Mouse (Mus musculus) c-Kit-positive CD71-negative TER-119-negative erythroid progenitor cells, embryonic 14.5 days (primary cell): ENCODE measurements around the gene Map7.

Experiments
- DNase-seq: peaks from one replicate; pipeline ENCODE4 v3.0.0-alpha.2; 2013; ENCODE audit warnings: low read depth

Map7 gene

GRCm38 (mm10) chr10:20153507-20153906, 5.2 kb downstream of the Map7 start:
- DNase-seq, result no peak

DNA sequence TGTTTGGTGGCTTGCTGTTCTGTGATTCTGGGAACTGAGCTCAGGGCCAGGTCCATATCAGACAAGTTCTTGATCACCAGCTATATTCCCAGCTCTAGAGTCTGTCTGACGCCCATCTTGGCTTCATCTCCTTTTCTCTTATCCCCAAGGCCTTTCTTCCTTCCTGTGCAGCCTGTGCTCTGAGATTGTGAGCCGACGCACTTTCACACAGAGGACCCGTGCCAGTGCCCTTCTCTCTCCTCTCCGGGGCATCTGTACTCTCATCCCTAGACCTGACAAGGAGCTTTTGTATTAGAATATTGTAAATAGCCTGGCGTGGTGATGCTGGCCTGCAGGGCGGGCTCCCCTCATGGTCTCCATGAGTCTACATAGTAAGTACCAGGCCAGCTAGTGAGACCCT, 7.1 kb downstream of the Map7 start:
- DNase-seq, result no peak

DNA sequence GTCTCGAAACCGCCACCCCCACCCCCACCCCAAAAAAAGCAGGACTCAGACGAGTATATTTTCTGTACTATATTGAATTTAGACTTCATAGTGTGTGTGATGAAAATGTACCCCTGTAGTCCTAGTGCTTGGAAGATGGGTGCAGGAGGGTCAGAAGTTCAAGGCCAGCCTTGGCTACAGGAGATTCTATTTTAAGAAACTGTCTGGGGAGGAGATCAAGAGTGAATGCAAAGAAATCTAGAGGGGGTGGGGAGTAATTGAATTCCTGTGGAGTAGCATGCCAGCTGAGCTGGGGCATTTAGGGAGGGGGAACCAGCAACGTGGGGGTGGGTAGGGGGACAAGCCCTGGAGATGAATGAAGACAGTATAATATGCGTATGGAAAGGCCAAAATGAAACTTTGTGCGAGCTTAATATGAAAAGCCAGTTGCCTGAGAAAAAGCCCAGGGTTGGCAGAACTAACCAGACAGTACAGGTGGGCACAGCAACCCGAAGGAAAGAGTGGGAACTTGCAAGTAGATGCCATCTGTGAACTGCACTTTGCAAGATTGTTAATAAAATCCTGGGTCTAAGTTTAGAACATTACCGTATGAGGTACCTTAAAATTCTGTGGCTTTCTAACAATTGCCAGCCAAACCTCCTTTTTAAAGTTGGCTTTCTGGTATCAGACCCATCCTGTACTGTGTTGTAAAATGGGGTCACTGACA, 8.9 kb downstream of the Map7 start:
- DNase-seq, result no peak

DNA sequence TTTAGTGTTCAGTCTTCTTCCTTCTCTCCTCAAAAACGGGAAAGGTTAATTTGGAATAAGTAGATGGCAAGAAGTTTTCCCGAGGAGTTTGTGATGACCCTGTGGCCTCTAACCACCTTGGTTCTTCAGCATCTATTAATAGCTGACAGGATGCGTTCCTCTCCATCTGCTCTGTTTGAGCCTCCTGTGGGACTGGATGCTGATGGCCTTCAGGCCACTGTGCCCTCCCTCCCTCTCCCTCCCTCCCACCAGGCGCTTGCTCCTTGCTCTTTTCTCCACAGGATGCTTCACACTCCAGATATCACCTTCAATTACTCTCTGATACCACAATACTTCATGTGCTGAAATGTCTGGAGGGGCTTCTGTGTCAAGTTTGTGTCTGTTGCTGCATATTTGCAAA, 10.5 kb downstream of the Map7 start:
- DNase-seq, result no peak

- DNase-seq, result no peak
Observed at GRCm38 (mm10) chr10:20159308-20159707, 11.0 kb downstream of the Map7 start.

GRCm38 (mm10) chr10:20160914-20161313, 12.6 kb downstream of the Map7 start:
- no peak for DNase-seq

DNA sequence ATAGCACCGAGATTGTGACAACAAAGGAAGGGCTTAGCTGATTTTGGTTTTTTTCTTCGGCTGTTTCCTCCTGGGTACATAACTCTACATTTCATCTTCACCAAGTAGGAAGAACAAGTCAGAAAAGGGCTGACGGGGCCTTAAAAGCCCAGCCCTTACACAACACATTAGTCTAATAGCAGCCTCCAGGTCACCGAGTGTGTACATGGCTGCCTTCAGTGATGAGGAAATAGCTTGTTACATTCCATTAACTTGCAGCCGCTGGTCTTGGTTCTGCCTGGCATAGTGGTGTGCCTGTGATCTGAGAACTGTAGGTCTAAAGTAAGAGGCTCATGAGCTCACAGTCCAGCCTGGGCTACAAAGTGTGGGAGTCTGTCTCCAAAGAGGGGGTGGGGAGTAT, 16.5 kb downstream of the Map7 start:
- no peak for DNase-seq

DNA sequence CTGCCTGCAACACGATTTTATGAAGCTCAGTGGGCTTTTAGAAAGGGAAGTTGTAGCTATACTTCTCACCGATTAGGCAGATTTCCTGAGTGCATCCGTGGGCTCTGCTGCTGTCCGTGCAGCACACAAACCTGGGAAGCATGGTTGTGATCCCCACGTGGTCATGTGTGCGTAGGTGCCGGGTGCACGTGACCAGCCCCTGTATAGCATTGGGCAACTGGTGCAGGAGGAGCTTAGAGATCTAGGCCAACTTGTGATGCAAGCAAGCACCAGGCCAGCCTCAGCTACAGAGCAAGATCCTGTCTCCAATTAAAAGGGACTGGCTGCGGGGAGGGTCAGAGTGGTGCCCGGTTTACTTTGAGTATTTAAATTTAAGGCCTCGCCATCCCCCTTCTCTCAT, 18.5 kb downstream of the Map7 start:
- no peak for DNase-seq

- DNase-seq, result no peak
Observed at GRCm38 (mm10) chr10:20167467-20167866, 19.2 kb downstream of the Map7 start.

GRCm38 (mm10) chr10:20169182-20169674, 21.0 kb downstream of the Map7 start:
- DNase-seq, result no peak

DNA sequence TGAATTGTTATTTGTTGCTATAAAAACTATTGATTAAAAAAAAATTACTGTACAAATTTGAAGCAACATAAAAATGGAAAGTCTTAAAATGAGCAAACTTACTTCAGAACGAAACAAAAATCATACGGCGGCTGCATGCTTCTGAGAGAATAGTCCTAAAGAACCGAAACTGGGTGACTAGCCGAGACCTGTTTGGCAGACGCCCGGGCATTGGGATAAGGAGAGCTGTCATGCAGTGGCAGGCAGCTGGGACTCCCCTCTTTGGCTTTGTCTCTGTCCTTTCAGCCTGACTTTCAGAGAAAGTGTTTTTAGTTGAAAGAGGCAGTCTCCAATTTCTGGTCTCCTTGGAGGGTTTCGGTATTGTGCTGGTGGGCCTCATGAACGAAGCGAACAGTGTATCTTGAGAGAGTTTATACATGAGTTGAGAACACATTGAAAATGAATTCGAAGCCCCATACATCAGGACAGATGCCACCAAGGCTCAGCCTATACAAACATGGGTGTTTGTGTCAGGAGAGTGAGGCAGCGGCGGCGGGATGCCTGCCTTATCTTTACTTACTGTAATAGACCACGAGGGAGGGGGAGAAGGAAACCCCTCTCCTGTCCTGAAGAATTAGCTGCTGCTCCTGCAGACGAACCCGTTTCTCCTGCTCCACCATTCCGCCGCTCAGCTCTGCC, 21.8 kb downstream of the Map7 start:
- DNase-seq, result no peak

GRCm38 (mm10) chr10:20170605-20171088, 22.4 kb downstream of the Map7 start:
- no peak for DNase-seq

- DNase-seq, result no peak
Observed at GRCm38 (mm10) chr10:20171209-20171608, 22.9 kb downstream of the Map7 start.

DNA sequence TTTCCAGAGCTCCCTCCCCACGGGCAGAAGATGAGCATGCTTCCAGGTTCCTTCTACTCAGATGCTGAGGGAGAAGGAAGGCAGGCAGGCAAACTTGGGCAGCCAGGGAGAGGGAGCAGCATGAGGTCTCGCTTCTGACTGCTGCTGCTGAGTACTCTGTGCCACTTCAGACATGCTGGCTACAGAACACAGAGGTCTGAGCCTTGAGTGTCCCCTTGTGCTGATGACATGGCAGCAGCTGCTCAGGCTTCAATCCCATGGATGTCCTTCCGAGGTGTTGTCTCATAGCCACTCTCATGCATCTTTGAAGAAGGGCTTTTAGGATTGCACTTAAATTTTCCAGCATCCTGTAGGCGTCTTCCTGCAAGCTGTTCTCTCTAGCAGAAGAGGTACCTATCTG, 23.5 kb downstream of the Map7 start:
- DNase-seq, result no peak

DNA sequence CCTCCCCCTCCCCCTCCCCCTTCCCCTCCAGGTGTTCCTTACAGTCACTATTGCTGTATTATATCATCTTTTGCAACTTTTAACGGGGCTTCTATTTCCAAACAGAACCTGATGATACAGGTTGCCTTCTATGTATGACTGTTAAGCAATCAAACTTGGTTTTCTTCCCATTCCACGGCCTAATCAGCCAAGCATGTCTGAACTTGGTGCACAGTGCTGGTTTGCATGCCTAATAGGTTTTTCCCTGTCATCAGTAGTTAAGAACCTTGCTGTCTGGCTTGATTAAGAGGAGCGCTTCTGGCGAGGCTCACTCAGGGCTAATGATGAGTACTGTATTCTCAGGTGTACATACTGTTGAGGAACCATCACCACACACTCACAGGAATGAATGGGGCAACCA, 25.5 kb downstream of the Map7 start:
- DNase-seq, result no peak

DNA sequence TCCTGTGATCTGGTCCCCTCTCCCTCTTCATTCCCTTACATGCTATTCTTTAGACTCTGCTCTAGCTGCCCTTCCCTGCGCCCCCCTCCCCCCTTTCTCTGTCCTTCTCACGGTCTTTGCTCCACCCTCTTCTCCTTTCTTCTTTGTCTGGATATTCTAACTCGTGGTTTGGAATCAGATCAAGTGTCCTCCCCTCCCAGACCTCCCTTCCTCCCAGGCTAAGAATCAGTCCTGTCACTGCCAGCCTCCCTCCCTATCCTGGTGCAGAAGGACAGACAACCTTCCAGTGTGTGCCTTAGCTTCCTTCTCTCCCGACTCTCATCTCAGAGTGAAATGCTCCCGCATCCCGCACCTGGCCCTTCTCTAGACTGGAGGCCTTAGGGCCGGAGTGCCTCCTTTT, 27.8 kb downstream of the Map7 start:
- DNase-seq, result no peak

DNA sequence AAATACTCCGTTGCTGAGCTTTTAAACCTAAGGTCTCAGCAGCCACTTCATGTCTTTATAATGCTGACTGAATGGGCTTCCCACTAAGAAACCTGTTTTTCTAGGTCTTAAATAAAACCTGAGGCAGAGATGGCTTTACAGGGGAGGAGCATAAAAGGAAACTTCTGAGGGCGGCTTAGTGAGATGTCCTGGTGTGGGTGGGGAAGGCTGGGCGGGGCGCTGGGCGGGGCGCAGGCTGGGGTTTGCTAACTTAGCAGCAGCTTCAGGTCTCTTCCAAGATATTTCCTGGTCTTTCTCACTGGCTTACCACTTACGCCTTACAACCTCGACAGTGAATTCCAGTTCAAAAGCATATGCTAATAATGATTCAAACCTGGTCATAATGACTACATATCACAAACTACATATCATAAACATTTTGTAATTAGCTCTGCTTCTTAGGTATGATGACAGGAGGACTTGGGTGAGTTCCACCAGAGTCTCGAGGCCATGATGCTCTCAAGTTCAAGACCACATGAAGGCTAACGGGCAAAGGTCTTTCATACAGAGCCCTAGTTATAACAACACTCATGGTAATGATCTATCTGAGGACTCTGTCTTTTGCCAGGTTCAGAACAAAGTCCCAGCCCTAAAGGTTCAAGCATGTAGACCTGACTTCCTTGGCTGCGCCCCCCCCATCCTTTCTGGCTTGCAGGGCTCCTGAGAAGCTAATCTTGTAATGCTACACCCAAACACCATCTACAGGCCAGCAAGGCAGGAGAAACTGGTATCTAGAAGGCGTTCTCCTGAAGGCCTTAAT, 30.7 kb downstream of the Map7 start:
- no peak for DNase-seq

DNA sequence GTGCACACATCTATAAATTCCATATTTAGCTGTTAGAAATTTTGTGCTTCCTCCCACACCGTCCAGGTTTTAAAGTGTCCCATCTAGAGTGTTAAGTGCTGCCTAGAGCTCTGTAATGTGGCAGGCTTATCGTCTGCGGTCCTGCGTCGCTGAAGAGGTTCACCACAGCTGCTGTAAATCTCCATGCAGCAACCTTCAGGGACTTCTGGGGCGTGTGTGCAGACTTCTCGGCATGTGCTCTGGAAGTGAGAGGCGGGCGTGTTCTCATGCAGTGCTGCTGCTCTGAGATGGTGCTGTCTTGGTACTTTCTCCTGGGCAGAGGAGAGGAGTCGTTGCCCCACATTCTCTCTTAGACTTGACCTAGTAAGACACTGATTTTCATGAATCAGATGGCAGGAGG, 32.9 kb downstream of the Map7 start:
- no peak for DNase-seq

DNA sequence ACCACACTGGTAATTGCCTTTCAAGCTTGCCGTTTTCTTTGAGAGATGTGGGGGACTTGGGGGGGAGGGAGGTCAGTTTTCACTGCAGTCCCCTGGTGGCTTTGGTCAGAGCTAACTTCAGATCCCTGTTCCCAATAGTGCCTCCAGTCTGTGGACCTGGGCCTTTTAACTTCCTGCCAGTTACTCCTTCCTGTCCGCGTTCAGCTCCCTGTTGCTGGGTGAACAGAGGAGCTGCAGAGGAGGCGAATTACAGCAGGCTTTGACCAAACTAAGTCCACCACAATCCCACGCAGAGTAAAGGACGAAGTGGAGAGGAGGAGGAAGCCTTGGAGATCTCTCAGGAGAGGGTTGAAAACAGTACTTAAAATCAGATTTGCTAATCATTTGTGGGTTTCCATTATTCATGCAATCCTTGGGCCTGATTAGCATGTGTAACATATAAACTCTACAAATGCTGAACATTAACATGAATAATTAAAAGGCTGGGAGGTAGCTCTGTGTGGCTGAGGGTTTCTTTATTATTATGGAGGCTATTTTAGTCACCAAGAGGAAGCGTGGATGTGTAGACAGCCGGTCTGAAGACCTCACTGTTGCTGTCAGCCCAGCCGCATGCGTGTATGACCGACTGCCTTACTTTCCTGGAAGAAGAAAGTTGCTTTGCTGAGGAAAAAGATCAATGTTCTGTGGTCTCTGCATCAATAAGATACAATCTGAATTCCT, 33.6 kb downstream of the Map7 start:
- no peak for DNase-seq

DNA sequence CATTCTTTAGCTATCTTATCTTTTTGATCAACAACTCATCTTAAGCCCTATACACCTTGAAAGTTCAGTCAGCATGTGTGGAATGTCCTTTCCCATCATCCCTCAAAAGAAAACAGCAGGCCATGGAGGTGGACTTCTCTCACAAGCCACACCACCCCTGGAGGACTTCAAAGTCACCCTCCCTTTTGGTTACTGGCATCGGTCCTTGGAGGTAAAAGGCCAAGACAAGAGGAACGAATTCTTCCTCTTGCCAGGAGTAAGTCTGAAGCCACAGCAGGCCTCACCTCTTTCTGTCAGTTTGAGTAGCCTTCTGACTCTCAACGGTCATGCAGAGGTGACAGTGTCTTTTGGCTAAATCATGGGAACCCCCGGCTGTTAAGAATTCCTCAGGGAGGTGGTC, 36.1 kb downstream of the Map7 start:
- DNase-seq, result no peak

DNA sequence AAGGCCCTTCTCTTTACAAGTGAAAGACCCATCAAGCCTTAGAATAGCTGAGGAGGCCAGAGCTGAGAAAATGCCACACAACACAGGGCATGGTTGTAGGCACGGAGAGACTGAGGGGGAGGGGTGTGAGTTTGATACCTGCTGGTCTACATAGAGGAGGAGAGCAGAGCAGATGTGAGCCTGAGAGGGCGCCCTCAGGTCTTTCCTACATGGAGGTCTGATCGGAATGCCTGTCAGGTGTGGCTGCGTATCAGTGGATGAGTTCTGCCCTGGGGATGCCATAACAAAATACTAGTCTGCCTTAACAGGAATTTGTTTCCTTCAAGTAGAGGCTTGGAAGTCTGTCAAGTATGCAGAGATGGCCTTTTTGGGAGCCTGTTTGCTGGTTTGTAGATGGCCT, 37.0 kb downstream of the Map7 start:
- DNase-seq, result no peak

- no peak for DNase-seq
Observed at GRCm38 (mm10) chr10:20185806-20186205, 37.5 kb downstream of the Map7 start.
